Mouse (Mus musculus) right cerebral cortex, adult 2 months (tissue): ENCODE measurements around the gene Scn1b.
A peak's percentile ranks its signal among the peaks of the same experiment; 100 is the strongest.

ENCODE experiments used
- DNase-seq, 2 experiments: peaks; one replicate each; pipeline ENCODE4 v3.0.0; 2021 to 2022; ENCODE audit warnings: low spot score in 2 of 2

The Scn1b gene

GRCm38 (mm10) chr7:31116721-31117145 lies 10.1 kb downstream of the Scn1b start:
- no peak for DNase-seq

- DNase-seq, result no peak
Observed at GRCm38 (mm10) chr7:31115587-31116043, 11.2 kb downstream of the Scn1b start.

GRCm38 (mm10) chr7:31115182-31115581 lies 11.6 kb downstream of the Scn1b start, which contains the start of gene Hpn:
Hpn (minus strand) TSS chr7:31115290.
- no peak for DNase-seq

- no peak for DNase-seq
Observed at GRCm38 (mm10) chr7:31114646-31115045, 12.2 kb downstream of the Scn1b start.

- DNase-seq, result no peak
Observed at GRCm38 (mm10) chr7:31113800-31114199, 13.0 kb downstream of the Scn1b start.

- DNase-seq, result no peak
Observed at GRCm38 (mm10) chr7:31112036-31112435, 14.8 kb downstream of the Scn1b start.

GRCm38 (mm10) chr7:31110861-31111385 lies 15.9 kb downstream of the Scn1b start:
- DNase-seq, result no peak

- no peak for DNase-seq
Observed at GRCm38 (mm10) chr7:31109796-31110195, 17.0 kb downstream of the Scn1b start.

GRCm38 (mm10) chr7:31109091-31109490 lies 17.7 kb downstream of the Scn1b start:
- no peak for DNase-seq

GRCm38 (mm10) chr7:31107781-31108180 lies 19.0 kb downstream of the Scn1b start:
- DNase-seq, result no peak

GRCm38 (mm10) chr7:31106166-31106565 lies 20.6 kb downstream of the Scn1b start:
- no peak for DNase-seq

- peak; percentile 68 to 77 for DNase-seq
Observed at GRCm38 (mm10) chr7:31105061-31105768, 21.6 kb downstream of the Scn1b start.

GRCm38 (mm10) chr7:31100786-31101185 lies 26.0 kb downstream of the Scn1b start:
- no peak for DNase-seq

- no peak for DNase-seq
Observed at GRCm38 (mm10) chr7:31099612-31099982, 27.2 kb downstream of the Scn1b start.

- no peak for DNase-seq
Observed at GRCm38 (mm10) chr7:31098697-31099611, 27.8 kb downstream of the Scn1b start.

GRCm38 (mm10) chr7:31097583-31098248 lies 29.1 kb downstream of the Scn1b start:
- peak; percentile 91 to 92 for DNase-seq

GRCm38 (mm10) chr7:31096892-31097564 lies 29.8 kb downstream of the Scn1b start:
- DNase-seq, result no peak

GRCm38 (mm10) chr7:31094774-31095501 lies 31.9 kb downstream of the Scn1b start:
- no peak for DNase-seq

GRCm38 (mm10) chr7:31089721-31090120 lies 37.1 kb downstream of the Scn1b start:
- DNase-seq, result no peak

GRCm38 (mm10) chr7:31088206-31088605 lies 38.6 kb downstream of the Scn1b start:
- DNase-seq, result no peak

- no peak for DNase-seq
Observed at GRCm38 (mm10) chr7:31087262-31087661, 39.5 kb downstream of the Scn1b start.
